Mouse (Mus musculus): ENCODE measurements around the gene Ifnk. TPM values are rescaled to one million over a fixed set of nuclear protein-coding genes. Genes with fewer than 3 reads are reported as not detected.
A peak's percentile ranks its signal among the peaks of the same experiment; 100 is the strongest.

Gene Ifnk
- total RNA-seq, 2 experiments from 2014 or later: not detected

GRCm38 (mm10) chr4:35143472-35144102 is 8.3 kb upstream of the Ifnk start:
- no peak for DNase-seq

- no peak for DNase-seq
Measured at GRCm38 (mm10) chr4:35145726-35146125, 6.1 kb upstream of the Ifnk start.

- DNase-seq: no peak
Measured at GRCm38 (mm10) chr4:35146597-35146996, 5.3 kb upstream of the Ifnk start.

- no peak for DNase-seq
Measured at GRCm38 (mm10) chr4:35148326-35148725, 3.5 kb upstream of the Ifnk start.

- no peak for DNase-seq
Measured at GRCm38 (mm10) chr4:35150706-35151105, 1.1 kb upstream of the Ifnk start.

GRCm38 (mm10) chr4:35154051-35154450 is 2.2 kb downstream of the Ifnk start:
- DNase-seq: no peak

GRCm38 (mm10) chr4:35155132-35155922 is 3.5 kb downstream of the Ifnk start:
- peak; percentile 28 for DNase-seq

GRCm38 (mm10) chr4:35156149-35156611 is 4.3 kb downstream of the Ifnk start:
- DNase-seq: peak; percentile 51

GRCm38 (mm10) chr4:35156751-35157611 is 5.1 kb downstream of the Ifnk start, which contains the start of gene Mob3b:
Gene Mob3b, minus strand, starts transcription at chr4:35157484.
- peak; percentile 91 for DNase-seq

- DNase-seq: no peak
Measured at GRCm38 (mm10) chr4:35157815-35158214, 6.0 kb downstream of the Ifnk start.

GRCm38 (mm10) chr4:35165275-35165674 is 13.4 kb downstream of the Ifnk start:
- DNase-seq: no peak

GRCm38 (mm10) chr4:35165947-35166346 is 14.1 kb downstream of the Ifnk start:
- no peak for DNase-seq

GRCm38 (mm10) chr4:35167855-35168254 is 16.0 kb downstream of the Ifnk start:
- no peak for DNase-seq

- DNase-seq: no peak
Measured at GRCm38 (mm10) chr4:35169571-35170125, 17.8 kb downstream of the Ifnk start.

- no peak for DNase-seq
Measured at GRCm38 (mm10) chr4:35172471-35172870, 20.6 kb downstream of the Ifnk start.

GRCm38 (mm10) chr4:35173551-35173950 is 21.7 kb downstream of the Ifnk start:
- no peak for DNase-seq

- DNase-seq: no peak
Measured at GRCm38 (mm10) chr4:35175566-35175965, 23.7 kb downstream of the Ifnk start.

- DNase-seq: no peak
Measured at GRCm38 (mm10) chr4:35177926-35178645, 26.2 kb downstream of the Ifnk start.

- no peak for DNase-seq
Measured at GRCm38 (mm10) chr4:35187617-35188326, 35.9 kb downstream of the Ifnk start.

GRCm38 (mm10) chr4:35189794-35190193 is 37.9 kb downstream of the Ifnk start:
- DNase-seq: no peak

GRCm38 (mm10) chr4:35192725-35193124 is 40.9 kb downstream of the Ifnk start:
- DNase-seq: no peak

Measured in heart, postnatal 4 days (tissue).